Mouse (Mus musculus): ENCODE data around the gene Stk38.

DNA sequence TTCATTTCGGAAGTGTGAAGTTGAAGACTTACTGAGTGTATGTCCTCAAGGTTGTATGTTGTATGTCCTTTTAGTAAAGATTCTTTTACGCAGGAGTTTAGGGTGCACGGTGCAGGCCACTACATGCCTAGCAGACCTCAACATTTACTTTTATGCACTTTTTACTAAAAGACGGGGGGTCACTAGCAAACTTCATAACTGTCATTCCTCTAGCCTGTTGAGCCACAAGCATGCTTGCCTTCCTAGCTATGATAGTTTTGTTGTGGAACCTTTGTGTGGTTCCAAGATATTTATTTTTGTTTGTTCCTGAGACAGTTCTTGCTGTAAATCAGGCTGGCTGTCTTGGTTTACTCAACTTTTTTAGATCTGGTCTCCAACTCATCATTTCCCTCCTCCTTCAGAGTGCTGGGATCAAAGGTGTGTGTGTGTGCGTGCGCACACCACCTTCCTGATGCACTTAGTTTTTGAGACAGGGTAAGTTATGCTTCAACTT lies 25.8 kb upstream of the Stk38 start:
- TF ChIP-seq CTCF (IDR thresholded peaks at IDR 0.05; ENCODE audit: borderline replicate concordance, control insufficient read depth, extremely low read depth, insufficient read depth, low read length, poor library complexity) (no peak), POLR2A (IDR thresholded peaks at IDR 0.05; ENCODE audit: control insufficient read depth, extremely low read depth, insufficient read depth, low read length, poor library complexity) (no peak)

Data from thymus, adult 2 months (tissue).